Mouse (Mus musculus) embryonic facial prominence, embryonic 10.5 days (tissue): ENCODE data around the gene Zfp87. TPM values are rescaled to one million over a fixed set of nuclear protein-coding genes. Genes with fewer than 3 reads are reported as not detected.

Experiments
- DNase-seq: peaks from one replicate; pipeline ENCODE4 v3.0.0-alpha.2; 2017; ENCODE audit warnings: low spot score
- H3K27ac ChIP-seq: fragments of 300-500 bp; sonication (generic); replicated peaks from 2 replicates; pipeline ENCODE4 v1.5.1; 2016; ENCODE audit warnings: mild to moderate bottlenecking
- H3K27me3 ChIP-seq: fragments of 300-500 bp; sonication (generic); replicated peaks from 2 replicates; pipeline ENCODE4 v1.6.1; 2016; ENCODE audit warnings: low read depth, mild to moderate bottlenecking; ENCODE audit not compliant: poor library complexity, severe bottlenecking
- H3K36me3 ChIP-seq: fragments of 300-500 bp; sonication (generic); replicated peaks from 2 replicates; pipeline ENCODE4 v1.6.1; 2016; ENCODE audit warnings: mild to moderate bottlenecking, moderate library complexity
- H3K4me1 ChIP-seq: fragments of 300-500 bp; sonication (generic); 2 replicates; pipeline ENCODE4 v1.6.1; 2016
- H3K4me3 ChIP-seq: fragments of 300-500 bp; sonication (generic); 2 replicates; pipeline ENCODE4 v1.5.1; 2016; ENCODE audit warnings: mild to moderate bottlenecking, moderate library complexity
- H3K9me3 ChIP-seq: fragments of 300-500 bp; sonication (generic); 2 replicates; pipeline ENCODE4 v1.6.1; 2016; ENCODE audit warnings: mild to moderate bottlenecking
- WGBS: fragments of 180-500 bp; shearing (Covaris S2); methylation state at CpG from one replicate; pipeline ENCODE4 v1.1.7; 2016; 5-methylcytosine and 5-hydroxymethylcytosine counted together
- polyA plus RNA-seq: library from polyadenylated mRNA; unstranded; fragments of >200 nt; fragmentation: Nextera tagmentation; extraction: Ambion mirVana; gene quantifications from 2 replicates; pipeline ENCODE4 v1.2.1, GENCODE M21; 2016

Zfp87 gene
- polyA plus RNA-seq, 1 experiment from 2014 or later = 23.9 TPM

GRCm38 (mm10) chr13:67481528-67481927, 44.4 kb downstream of the Zfp87 start:
- Histone ChIP-seq H3K4me1 (peaks cover 9% of the 10 kb centered on the region), H3K9me3 (no peaks in the 10 kb centered on the region), H3K36me3 (0 out of 2 replicates have a peak, but pooled peaks cover 4% of the 10 kb centered on the region), H3K27ac (no peak overlapping the region), H3K4me3 (no peak overlapping the region), H3K27me3 (no peaks in the 10 kb centered on the region)
- WGBS = 73% methylated on average over 4 of the region's 4 CpGs
- DNase-seq = no peak

- Histone ChIP-seq H3K4me3 (no peak overlapping the region), H3K4me1 (no peaks in the 10 kb centered on the region), H3K9me3 (peaks cover 2% of the 10 kb centered on the region; the same call in 1 of the 2 replicates), H3K36me3 (peaks cover 26% of the 10 kb centered on the region), H3K27me3 (no peaks in the 10 kb centered on the region), H3K27ac (no peak overlapping the region)
- 83% methylated on average over 3 of the region's 3 CpGs for WGBS
- DNase-seq = no peak
Observed at GRCm38 (mm10) chr13:67469274-67469673, 56.7 kb downstream of the Zfp87 start.

Other genes with a start within 250 kb of the Zfp87 start
- 1.2 and 1.6 TPM in 2 replicates for gene Zfp458, start 247.7 kb downstream of the Zfp87 start, polyA plus RNA-seq
- 0.32 and 0.62 TPM in 2 replicates for gene Zfp457, start 219.7 kb downstream of the Zfp87 start, polyA plus RNA-seq
- gene Zfp595, start 193.6 kb downstream of the Zfp87 start, polyA plus RNA-seq = 1.5 and 1.8 TPM in 2 replicates
- 0.52 TPM in 1 of 2 replicates, not detected in the other for gene Gm28044, start 165.6 kb downstream of the Zfp87 start, polyA plus RNA-seq
- 0.79 and 0.92 TPM in 2 replicates for gene Zfp953, start 165.6 kb downstream of the Zfp87 start, polyA plus RNA-seq
- gene Gm28041, start 150.4 kb downstream of the Zfp87 start, polyA plus RNA-seq = not detected in 2 replicates
- 0.64 and 1.4 TPM in 2 replicates for gene Zfp456, start 150.4 kb downstream of the Zfp87 start, polyA plus RNA-seq
- 4.2 and 4.5 TPM in 2 replicates for gene Zfp429, start 126.4 kb downstream of the Zfp87 start, polyA plus RNA-seq
- gene Zfp459, start 104.8 kb downstream of the Zfp87 start, polyA plus RNA-seq = 1.5 and 1.6 TPM in 2 replicates
- gene Zfp874a, start 74.6 kb downstream of the Zfp87 start, polyA plus RNA-seq = 8.7 and 11.7 TPM in 2 replicates
- 2.0 and 2.8 TPM in 2 replicates for gene Zfp874b, start 41.9 kb downstream of the Zfp87 start, polyA plus RNA-seq
- gene Zfp58, start 25.6 kb downstream of the Zfp87 start, polyA plus RNA-seq = 15.3 and 17.1 TPM in 2 replicates
- not detected in 2 replicates for gene Gm26965, start within 50 bp of the Zfp87 start, polyA plus RNA-seq
- 15.7 and 15.8 TPM in 2 replicates for gene Zfp748, start 27.7 kb upstream of the Zfp87 start, polyA plus RNA-seq
- 3.5 and 4.1 TPM in 2 replicates for gene Zfp729b, start 83.5 kb upstream of the Zfp87 start, polyA plus RNA-seq
- 0.15 TPM in 1 of 2 replicates, not detected in the other for gene Gm49345, start 111.6 kb upstream of the Zfp87 start, polyA plus RNA-seq
- 2.4 and 2.5 TPM in 2 replicates for gene Zfp729a, start 111.6 kb upstream of the Zfp87 start, polyA plus RNA-seq
- gene Zfp738, start 160.9 kb upstream of the Zfp87 start, polyA plus RNA-seq = 11.2 and 11.3 TPM in 2 replicates
- gene Zfp65, start 203.0 kb upstream of the Zfp87 start, polyA plus RNA-seq = 6.4 and 7.8 TPM in 2 replicates
- 4.2 and 4.9 TPM in 2 replicates for gene Zfp85, start 229.1 kb upstream of the Zfp87 start, polyA plus RNA-seq